Mouse (Mus musculus) urinary bladder, adult 18-20 months (tissue): ENCODE measurements at regions not wholly inside any gene's neighbourhood (a gene's known extent, or its start where the extent isn't known, plus 50 kb on each side); places are given as distances from the start of the nearest gene placed in this dataset.

Experiments
- DNase-seq, 2 experiments: peaks; one replicate each; pipeline ENCODE4 v3.0.0; 2022; ENCODE audit warnings: low spot score in 2 of 2, mixed read lengths in 2 of 2

- DNase-seq, result no peak
Observed at GRCm38 (mm10) chr10:119019082-119019481, 149.1 kb upstream of the Dyrk2 start.

GRCm38 (mm10) chr10:119018490-119018889, 148.5 kb upstream of the Dyrk2 start:
- no peak for DNase-seq

GRCm38 (mm10) chr10:119016104-119016503, 146.1 kb upstream of the Dyrk2 start:
- no peak for DNase-seq

- DNase-seq, result no peak
Observed at GRCm38 (mm10) chr10:119015311-119016055, 145.5 kb upstream of the Dyrk2 start.

- no peak for DNase-seq
Observed at GRCm38 (mm10) chr10:119014731-119015130, 144.7 kb upstream of the Dyrk2 start.

GRCm38 (mm10) chr10:119013758-119014157, 143.7 kb upstream of the Dyrk2 start:
- no peak for DNase-seq

GRCm38 (mm10) chr10:119011511-119011910, 141.5 kb upstream of the Dyrk2 start:
- DNase-seq, result no peak

GRCm38 (mm10) chr10:119010884-119011283, 140.9 kb upstream of the Dyrk2 start:
- DNase-seq, result peak in 1 of 2 experiments; percentile 19

GRCm38 (mm10) chr10:119006866-119007575, 137.0 kb upstream of the Dyrk2 start:
- DNase-seq, result peak; percentile 57 to 67

GRCm38 (mm10) chr10:119005491-119005890, 135.5 kb upstream of the Dyrk2 start:
- DNase-seq, result no peak

GRCm38 (mm10) chr10:119004426-119004825, 134.4 kb upstream of the Dyrk2 start:
- DNase-seq, result no peak

GRCm38 (mm10) chr10:119003839-119004238, 133.8 kb upstream of the Dyrk2 start:
- peak; percentile 33 to 40 for DNase-seq

GRCm38 (mm10) chr10:119003042-119003441, 133.0 kb upstream of the Dyrk2 start:
- DNase-seq, result no peak

- no peak for DNase-seq
Observed at GRCm38 (mm10) chr10:119001895-119002294, 131.9 kb upstream of the Dyrk2 start.

- DNase-seq, result no peak
Observed at GRCm38 (mm10) chr10:119001000-119001780, 131.2 kb upstream of the Dyrk2 start.

GRCm38 (mm10) chr10:118998966-118999365, 129.0 kb upstream of the Dyrk2 start:
- no peak for DNase-seq

GRCm38 (mm10) chr10:118997034-118997433, 127.0 kb upstream of the Dyrk2 start:
- DNase-seq, result no peak

GRCm38 (mm10) chr10:118993819-118994574, 124.0 kb upstream of the Dyrk2 start:
- DNase-seq, result no peak

GRCm38 (mm10) chr10:118991213-118991612, 121.2 kb upstream of the Dyrk2 start:
- DNase-seq, result peak in 1 of 2 experiments; percentile 49

- DNase-seq, result no peak
Observed at GRCm38 (mm10) chr10:118990500-118990899, 120.5 kb upstream of the Dyrk2 start.

- no peak for DNase-seq
Observed at GRCm38 (mm10) chr10:118989812-118990211, 119.8 kb upstream of the Dyrk2 start.

- no peak for DNase-seq
Observed at GRCm38 (mm10) chr10:118988249-118988648, 118.2 kb upstream of the Dyrk2 start.
